Mouse (Mus musculus) embryonic stem cell, embryonic (primary cell): ENCODE data around the gene Cd164.

Source experiments
- CTCF ChIA-PET, 4 experiments: fragments of 300-600 bp in 2 of 4; fragments of 350-600 bp in 2 of 4; sonication (Branson Sonifier 250); formaldehyde crosslinking; loops; one replicate each; lab custom pipeline; 2022; ENCODE audit warnings: inconsistent platforms in 2 of 4; lab: Charles Lee
- POLR2A ChIA-PET, 4 experiments: fragments of 300-600 bp in 2 of 4; fragments of 350-600 bp in 2 of 4; sonication (Branson Sonifier 250); formaldehyde crosslinking; loops; one replicate each; lab custom pipeline; 2022; ENCODE audit warnings: antibody characterized with exemption in 4 of 4, inconsistent platforms in 1 of 4; lab: Charles Lee

Gene Cd164

DNA sequence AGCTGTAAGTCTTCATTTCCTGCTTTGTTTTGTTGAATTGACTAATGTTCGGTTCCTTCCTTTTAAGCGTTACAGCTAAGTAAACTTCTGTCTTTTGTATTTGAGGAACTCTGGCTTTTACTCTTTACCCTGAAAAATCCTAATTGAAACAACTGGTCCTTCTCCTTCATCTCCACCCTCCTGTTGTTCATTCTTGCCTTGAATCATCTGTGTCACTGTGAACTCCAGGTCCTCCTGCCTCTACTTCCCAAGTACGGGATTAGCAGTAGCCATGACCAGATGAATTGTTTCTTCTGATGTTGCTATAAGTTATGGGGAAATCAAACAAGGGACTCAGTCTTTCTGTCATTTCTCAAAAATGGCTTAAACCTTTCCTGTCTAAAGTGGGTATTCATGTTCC is 4.2 kb downstream of the Cd164 start:
- ChIA-PET CTCF (interaction anchor here in 1 of 4 experiments (0.6 kb wide), 1 partner anchor 125 kb away, joined by 4 read pairs; no protein-coding TSS in a partner anchor), POLR2A (interaction anchor here in 3 of 4 experiments (0.6 to 6.1 kb wide), 17 partner anchors 10 to 1593 kb away, joined by 3 to 94 read pairs (median 4); partner anchors contain the start of gene Zbtb24 (in 1 of the 3))

DNA sequence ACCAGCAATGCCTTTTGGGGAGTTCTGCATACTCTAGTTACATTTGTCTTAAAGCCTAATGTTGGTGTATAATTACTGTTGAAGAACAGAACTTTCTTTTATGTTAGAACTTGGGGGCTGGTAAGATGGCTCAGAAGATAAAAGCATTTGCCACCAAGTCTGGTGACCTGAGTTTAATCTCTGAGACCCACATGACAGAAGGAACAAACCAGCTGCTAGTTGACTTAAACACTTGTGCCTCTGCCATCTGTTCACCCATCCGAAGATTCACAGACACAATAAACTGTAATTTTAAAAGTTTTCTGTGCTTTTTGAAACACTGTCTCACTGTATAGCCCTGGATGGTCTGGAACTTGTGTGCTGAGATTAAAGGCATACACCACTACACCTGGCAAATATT is 6.5 kb downstream of the Cd164 start:
- CTCF ChIA-PET = no interaction called here
- POLR2A ChIA-PET = interaction anchor here in 2 of 4 experiments (0.6 to 1.7 kb wide), 2 partner anchors 9 to 1166 kb away, joined by 3 to 4 read pairs; no protein-coding TSS in a partner anchor

DNA sequence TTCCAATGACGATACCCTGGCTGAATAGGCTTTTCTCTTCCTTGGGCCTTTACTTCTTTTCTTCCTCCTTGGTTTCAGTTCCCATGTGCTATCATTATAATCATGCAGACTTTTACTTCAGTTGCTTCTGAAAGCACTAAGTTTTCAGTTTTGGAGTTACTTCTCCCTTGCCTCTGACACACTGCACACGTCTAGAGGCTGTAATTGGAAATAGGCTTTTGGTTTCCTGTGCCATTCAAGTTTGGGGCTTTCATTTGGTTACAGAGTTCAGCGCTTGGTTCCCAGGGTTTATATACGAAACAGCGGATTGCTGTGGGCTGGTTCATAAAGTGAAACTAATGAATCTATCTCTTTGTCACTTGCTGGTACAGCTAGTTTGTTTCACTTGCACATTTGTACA is 10.8 kb downstream of the Cd164 start:
- CTCF ChIA-PET = interaction anchor here in 1 of 4 experiments (0.6 kb wide), 1 partner anchor 77 kb away, joined by 5 read pairs; no protein-coding TSS in a partner anchor
- POLR2A ChIA-PET = interaction anchor here in 3 of 4 experiments (0.8 to 9.1 kb wide), 5 partner anchors 9 to 150 kb away, joined by 3 to 94 read pairs (median 3); partner anchors contain the start of gene Cd164 (in 2 of the 3)

DNA sequence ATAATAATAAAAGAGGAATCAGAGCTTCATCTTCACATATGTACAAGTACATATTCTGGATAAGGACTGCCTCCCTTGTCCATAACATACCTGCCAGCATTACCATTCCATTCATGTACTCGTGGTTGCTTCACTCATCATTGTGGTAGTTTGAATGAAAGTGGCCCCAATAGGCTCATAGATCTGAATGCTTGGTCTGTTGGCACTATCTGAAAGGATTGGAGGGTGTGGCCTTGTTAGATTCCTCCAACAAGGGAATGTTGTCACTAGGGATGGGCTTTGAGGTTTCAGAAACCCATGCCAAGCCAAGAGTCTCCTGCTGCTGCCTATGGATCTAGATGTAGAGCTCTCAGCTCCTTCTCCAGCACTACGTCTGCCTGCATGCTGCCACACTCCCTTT is 16.8 kb downstream of the Cd164 start:
- CTCF ChIA-PET = interaction anchor here in 1 of 4 experiments (0.7 kb wide), 1 partner anchor 20 kb away, joined by 3 read pairs; no protein-coding TSS in a partner anchor
- POLR2A ChIA-PET = interaction anchor here in 1 of 4 experiments (1.0 to 9.6 kb wide), 4 partner anchors 11 to 71 kb away, joined by 3 to 94 read pairs (median 20); partner anchors contain the start of gene Cd164

DNA sequence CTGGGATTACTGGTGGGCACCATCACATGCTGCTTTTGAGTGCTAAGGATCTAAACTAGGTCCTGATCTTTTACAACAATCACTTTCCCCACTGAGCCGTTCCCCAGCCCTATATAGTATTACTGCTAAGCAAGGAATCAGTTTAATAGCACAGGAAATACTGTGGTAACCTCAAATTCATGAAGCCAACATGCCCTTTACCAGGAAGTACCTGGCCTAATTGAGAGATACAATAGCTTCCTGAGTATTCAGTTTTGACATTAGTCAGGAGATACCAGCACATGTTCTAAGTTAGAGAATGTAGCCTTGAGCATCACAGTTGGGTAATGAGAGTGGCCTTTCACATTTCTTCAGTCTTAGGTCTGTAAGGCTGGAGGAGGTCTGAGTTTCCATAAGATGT is 17.5 kb downstream of the Cd164 start:
- POLR2A ChIA-PET = interaction anchor here in 1 of 4 experiments (1.0 to 9.6 kb wide), 3 partner anchors 15 to 70 kb away, joined by 3 to 94 read pairs (median 36); partner anchors contain the start of gene Cd164
- CTCF ChIA-PET = interaction anchor here in 2 of 4 experiments (0.7 to 1.2 kb wide), 2 partner anchors 21 to 146 kb away, joined by 3 read pairs; no protein-coding TSS in a partner anchor

DNA sequence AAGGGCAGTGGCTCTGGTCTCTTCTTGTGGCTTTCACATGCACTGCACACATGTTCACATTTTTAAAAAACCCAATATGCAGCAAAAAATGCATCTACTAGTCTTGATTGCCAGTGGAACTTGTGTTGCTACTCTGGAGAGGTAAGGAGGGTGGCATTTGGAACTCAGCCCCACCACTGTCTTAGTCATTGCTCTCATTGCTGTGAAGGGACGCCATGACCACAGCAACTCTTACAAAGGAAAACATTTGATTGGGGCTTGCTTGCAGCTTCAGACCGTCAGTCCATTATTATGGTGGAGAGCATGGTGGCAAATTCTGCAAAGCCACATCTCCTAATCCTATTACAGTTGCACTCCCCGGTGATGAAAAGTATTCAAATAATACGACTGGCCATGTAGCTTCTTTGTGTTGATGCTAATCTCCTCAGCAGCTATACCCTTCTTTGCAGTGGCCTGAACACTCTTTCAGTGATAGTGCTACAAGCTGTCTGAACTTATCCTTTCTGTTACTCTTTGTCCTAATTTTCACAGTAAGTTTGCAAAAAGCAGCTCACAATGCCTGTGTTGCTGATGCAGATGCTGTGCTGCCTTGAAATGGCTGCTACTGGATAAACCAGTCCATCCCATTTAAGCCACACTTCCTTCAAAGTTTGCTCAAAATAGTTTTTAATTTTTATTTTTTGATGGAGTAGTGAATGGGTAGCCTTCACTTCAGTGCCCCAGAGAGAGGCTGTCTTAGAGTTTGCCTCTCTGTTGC is 18.2 kb downstream of the Cd164 start:
- ChIA-PET POLR2A (interaction anchor here in 1 of 4 experiments (0.9 to 9.6 kb wide), 3 partner anchors 9 to 16 kb away, joined by 3 to 94 read pairs (median 36); partner anchors contain the start of gene Cd164), CTCF (interaction anchor here in 1 of 4 experiments (1.2 kb wide), 1 partner anchor 145 kb away, joined by 3 read pairs; no protein-coding TSS in a partner anchor)

DNA sequence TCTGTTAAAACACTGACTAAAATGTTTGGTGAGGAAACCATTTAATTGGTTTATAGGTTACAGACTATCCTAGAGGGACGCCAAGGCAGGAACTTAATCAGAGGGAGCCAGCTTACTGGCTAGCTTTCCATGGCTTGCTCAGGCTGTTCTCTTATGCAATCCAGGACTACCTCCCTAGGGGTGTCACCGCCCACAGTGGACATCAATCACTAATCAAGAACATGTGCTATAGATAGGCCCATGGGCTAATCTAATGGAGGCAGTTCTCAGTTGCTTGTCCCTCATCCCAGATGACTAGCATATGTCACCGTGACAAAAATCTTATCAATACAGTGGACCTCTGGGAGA is 18.7 kb downstream of the Cd164 start:
- ChIA-PET POLR2A (interaction anchor here in 2 of 4 experiments (0.7 to 9.6 kb wide), 4 partner anchors 10 to 28 kb away, joined by 3 to 94 read pairs (median 21); partner anchors contain the start of gene Cd164 (in 1 of the 2)), CTCF (interaction anchor here in 1 of 4 experiments (1.2 kb wide), 1 partner anchor 145 kb away, joined by 3 read pairs; no protein-coding TSS in a partner anchor)

DNA sequence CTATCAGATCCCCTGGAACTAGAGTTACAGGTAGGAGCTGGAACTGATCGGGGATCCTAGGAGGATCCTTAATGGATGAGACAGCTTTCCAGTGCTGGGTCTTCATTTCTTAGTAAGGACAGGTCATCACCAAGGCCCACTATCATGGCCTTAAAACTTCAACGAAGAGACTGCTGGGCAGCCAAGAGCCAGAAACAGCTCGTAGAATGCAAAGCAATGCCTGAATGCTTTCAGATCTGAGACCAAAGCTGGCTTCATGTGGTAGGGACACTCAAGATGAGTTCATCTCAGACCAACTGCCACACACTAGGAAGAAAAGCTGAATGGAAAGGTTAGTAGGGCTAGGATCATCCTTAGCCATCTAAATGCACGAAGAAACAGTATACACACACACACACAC is 19.8 kb downstream of the Cd164 start:
- ChIA-PET CTCF (no interaction called here), POLR2A (interaction anchor here in 3 of 4 experiments (1.0 to 9.6 kb wide), 7 partner anchors 9 to 26 kb away, joined by 3 to 36 read pairs (median 8); partner anchors contain the start of gene Cd164 (in 2 of the 3))

DNA sequence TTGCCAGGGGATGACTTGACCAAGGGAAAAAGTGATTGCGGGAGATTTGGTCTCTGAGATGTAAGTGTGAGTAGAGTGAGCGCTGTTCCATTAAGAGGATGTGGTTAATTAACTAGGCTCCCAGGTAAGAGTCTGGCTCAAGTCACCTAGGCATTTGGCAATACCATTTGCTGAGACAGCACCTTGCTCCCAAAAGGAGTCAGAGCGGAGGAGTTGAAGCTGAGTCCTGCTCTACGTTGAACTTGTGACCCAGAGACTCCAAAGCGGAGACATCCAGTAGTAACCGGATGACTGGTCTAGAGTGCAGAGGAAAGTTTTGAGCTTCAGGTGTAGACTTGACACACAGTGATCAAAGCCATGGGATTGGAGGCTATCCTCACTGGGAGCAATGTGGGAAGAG is 22.8 kb downstream of the Cd164 start:
- ChIA-PET POLR2A (interaction anchor here in 3 of 4 experiments (0.9 to 2.2 kb wide), 11 partner anchors 8 to 40 kb away, joined by 3 to 10 read pairs (median 4); partner anchors contain the start of gene Cd164 (in 3 of the 3)), CTCF (interaction anchor here in 1 of 4 experiments (1.5 kb wide), 1 partner anchor 36 kb away, joined by 6 read pairs; no protein-coding TSS in a partner anchor)

DNA sequence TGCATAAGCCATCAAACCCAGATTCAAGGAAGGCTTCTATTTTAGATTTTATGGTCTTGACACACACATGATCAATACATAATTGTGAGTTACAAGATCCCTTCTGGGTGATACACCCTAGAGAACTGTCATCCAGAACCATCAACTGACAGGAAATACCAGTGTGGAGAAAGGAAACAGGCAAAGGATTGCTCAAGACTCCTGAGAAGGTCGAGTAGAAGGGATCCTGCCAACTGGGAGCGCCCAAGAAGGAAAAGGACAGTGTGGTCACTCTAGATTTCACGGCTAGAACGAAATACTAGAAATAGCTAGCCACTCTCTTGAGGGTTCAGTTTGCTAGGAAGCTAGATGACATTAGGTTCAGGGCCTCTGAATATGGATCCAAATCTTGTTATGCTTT is 24.2 kb downstream of the Cd164 start:
- ChIA-PET CTCF (interaction anchor here in 1 of 4 experiments (1.5 kb wide), 1 partner anchor 38 kb away, joined by 6 read pairs; no protein-coding TSS in a partner anchor), POLR2A (interaction anchor here in 3 of 4 experiments (0.5 to 2.2 kb wide), 6 partner anchors 8 to 105 kb away, joined by 3 to 10 read pairs (median 5); partner anchors contain the start of gene Cd164 (in 2 of the 3))

DNA sequence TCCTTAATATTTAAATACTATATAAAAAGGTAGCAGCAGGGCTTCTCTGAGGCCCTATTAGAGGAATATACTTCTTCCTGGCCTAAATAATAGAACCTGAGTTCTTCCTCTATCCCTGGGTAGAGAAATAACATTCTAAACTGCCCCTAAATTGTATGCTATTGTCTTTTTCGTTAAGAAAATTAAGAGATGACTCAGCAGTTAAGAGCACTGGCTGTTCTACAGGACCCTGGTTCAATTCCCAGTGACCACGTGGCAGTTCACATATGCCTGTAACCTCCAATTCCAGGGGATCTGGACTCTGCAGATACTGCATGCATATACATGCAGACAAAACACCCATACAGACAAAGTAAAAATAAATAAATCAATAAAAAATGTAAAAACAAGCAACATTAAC is 24.6 kb downstream of the Cd164 start:
- ChIA-PET CTCF (interaction anchor here in 2 of 4 experiments (1.0 to 1.2 kb wide), 2 partner anchors 88 to 139 kb away, joined by 3 read pairs; no protein-coding TSS in a partner anchor), POLR2A (interaction anchor here in 3 of 4 experiments (0.5 to 2.2 kb wide), 9 partner anchors 8 to 105 kb away, joined by 3 to 10 read pairs (median 5); partner anchors contain the start of gene Cd164 (in 2 of the 3))

DNA sequence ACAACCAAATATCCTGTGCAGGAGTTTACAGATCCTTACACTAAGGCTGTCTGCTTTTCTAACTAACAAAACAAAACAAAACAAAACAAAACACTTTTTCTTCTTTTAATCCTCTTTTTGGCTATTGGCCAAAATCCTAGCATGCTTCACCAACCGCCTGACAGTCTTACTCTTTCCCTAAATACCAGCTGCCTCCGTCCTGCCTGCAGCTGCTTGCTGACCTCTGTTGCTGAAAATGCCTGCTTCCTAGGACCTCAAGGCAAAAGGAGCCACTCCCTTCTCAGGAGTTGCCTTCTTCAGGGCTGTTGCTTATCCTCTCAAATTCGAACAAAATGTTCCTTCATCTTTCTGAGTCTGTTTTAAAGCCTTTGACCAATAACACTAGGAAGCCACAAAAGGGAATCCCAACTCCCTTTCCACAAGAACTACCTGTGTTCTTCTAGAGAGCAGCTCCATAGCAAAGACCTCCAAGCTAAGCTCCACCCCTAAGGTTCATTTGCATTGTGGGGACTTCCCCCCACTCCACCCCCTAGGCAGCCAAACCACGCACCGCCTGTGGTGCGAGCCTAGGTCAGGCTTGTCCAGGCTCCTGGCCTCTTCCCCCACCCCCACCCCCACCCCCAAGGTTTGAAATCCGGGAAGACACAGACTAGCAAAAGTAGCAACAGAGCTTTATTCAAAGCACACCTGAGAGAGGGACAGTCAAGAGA is 25.4 kb downstream of the Cd164 start:
- POLR2A ChIA-PET = interaction anchor here in 3 of 4 experiments (0.6 to 3.0 kb wide), 19 partner anchors 9 to 934 kb away, joined by 3 to 38 read pairs (median 3); partner anchors contain the start of gene Cd164 (in 3 of the 3)
- CTCF ChIA-PET = interaction anchor here in 3 of 4 experiments (0.6 to 1.2 kb wide), 6 partner anchors 87 to 477 kb away, joined by 3 to 6 read pairs (median 3); no protein-coding TSS in a partner anchor

DNA sequence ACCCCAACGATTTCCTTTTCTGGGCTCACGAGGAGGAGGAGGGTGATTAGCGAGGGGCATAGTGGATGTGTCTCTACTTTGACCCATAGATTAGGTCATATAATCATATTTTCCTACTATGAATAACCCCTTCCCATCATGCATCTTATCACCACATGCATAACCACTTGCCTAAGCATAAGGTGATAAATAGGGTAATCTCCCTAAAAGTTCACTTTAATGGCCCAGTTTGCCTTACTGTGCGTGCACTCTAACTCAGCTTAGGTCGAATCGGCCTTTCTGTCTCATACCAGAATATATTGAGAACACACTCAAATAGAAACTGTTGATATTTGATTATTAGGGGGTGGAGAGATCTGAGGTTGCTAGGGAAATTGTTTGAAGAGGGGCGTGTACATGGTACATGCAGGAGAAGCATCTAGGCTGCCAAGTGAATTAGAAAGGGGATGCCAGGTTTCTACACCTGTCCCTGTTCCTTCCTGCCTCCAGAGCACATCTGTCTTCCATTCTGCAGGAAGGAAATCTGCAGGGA is 26.1 kb downstream of the Cd164 start:
- POLR2A ChIA-PET = interaction anchor here in 3 of 4 experiments (0.6 to 3.0 kb wide), 16 partner anchors 8 to 341 kb away, joined by 3 to 38 read pairs (median 3); partner anchors contain the start of gene Cd164 (in 3 of the 3)
- CTCF ChIA-PET = interaction anchor here in 2 of 4 experiments (0.6 to 1.2 kb wide), 3 partner anchors 87 to 242 kb away, joined by 3 read pairs; no protein-coding TSS in a partner anchor

DNA sequence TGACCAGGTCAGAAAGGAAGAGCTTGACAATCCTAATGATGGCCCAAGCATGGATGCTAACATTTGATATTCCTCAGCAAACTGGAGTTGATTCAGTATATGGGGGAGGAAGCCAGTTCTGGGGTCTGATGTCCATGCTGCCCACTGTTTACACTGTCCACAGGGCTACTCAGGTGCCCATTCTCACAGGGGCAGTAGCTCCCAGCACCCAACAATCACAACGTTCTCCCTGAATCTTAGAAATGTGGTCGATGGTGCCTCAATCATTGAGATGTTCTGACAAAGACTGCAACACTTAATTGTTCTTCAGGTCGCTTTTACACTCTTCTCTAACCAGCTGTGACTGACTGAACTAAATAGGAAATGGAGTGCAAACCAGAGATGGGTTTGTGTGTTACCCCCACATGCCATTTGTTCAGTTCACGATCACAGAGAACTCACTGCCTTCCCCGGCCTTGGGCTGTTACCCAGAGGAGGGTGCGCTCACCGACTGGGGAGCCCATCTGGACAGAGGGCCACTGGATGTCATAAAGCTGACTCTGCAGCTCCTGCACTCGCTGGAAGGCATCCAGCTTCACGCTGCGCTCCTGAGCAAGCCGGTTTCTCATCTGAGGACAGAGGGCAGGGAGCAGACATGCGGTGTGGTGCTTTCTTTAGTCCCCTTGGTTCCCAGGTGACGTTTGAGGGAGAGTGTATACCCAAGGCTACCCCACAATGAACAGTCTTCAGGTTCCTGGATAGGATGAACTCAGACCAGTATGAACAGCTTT is 27.4 kb downstream of the Cd164 start:
- POLR2A ChIA-PET = interaction anchor here in 2 of 4 experiments (1.0 to 3.0 kb wide), 4 partner anchors 9 to 28 kb away, joined by 4 to 38 read pairs (median 5); partner anchors contain the start of gene Cd164 (in 2 of the 2)
- CTCF ChIA-PET = interaction anchor here in 1 of 4 experiments (1.2 kb wide), 1 partner anchor 85 kb away, joined by 3 read pairs; no protein-coding TSS in a partner anchor

DNA sequence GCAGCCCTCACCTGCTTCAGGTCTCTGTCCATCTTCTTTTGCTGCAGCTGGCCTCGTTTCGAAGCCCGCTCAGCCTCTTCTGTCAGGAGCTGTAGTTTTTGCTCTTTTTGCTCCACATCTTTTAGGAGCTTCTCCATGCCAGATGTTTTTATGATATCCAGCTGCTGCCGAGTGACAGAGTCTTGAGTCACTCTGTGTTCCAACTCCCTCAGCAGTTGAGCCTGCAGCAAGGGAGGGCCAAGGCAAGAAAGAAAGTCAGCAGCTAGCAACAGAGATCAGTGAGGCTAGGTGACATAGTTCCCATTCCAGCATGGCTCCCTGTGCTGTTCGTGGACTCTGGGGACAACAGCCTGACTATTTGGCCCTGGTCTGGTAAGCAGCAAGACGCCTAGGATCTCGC is 31.5 kb downstream of the Cd164 start:
- POLR2A ChIA-PET = interaction anchor here in 3 of 4 experiments (1.6 to 5.6 kb wide), 4 partner anchors 14 to 32 kb away, joined by 6 to 36 read pairs (median 18); partner anchors contain the start of gene Cd164 (in 3 of the 3)
- CTCF ChIA-PET = no interaction called here

DNA sequence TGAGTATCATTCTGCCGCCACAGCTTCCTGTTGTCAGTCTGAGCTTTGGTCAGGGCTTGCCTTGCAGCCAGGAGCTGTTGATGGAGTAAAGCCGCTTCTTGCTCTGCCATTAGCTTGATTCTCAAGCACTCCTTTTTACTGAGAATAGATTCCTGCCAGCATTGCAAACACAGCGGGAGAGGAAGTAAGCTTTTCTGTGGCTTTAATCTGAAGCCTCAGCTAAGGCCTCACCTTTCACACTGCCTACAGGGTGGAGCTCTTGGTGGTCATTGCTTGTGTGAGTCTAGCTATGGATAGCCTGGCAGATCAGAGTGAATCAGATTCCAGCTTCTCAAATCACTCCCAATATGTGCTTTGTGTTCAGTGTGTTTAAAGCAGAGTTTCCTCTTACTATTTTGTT is 33.1 kb downstream of the Cd164 start:
- POLR2A ChIA-PET = interaction anchor here (0.6 to 5.6 kb wide), 18 partner anchors 8 to 125 kb away, joined by 3 to 36 read pairs (median 4); partner anchors contain the start of gene Cd164 (in 3 of the 4)
- CTCF ChIA-PET = interaction anchor here in 3 of 4 experiments (0.6 to 1.8 kb wide), 4 partner anchors 80 to 138 kb away, joined by 3 to 4 read pairs (median 4); no protein-coding TSS in a partner anchor
